Mouse (Mus musculus) G1E-ER4 (cell line): Measurements from ENCODE around the gene Tnr. TPM values are rescaled to one million over a fixed set of nuclear protein-coding genes. Genes with fewer than 3 reads are reported as not detected.

Experiments used
- GATA1 ChIP-seq: IDR thresholded peaks from one replicate; pipeline ENCODE4 v1.8.0; 2012; ENCODE audit warnings: low read length, inconsistent platforms
- polyA plus RNA-seq: library from polyadenylated mRNA; stranded (reverse); fragments of >175 nt; gene quantifications from 2 replicates; pipeline ENCODE4 v1.2.3, GENCODE M21; 2012

Gene Tnr
- polyA plus RNA-seq, 1 experiment: not detected

- TF ChIP-seq GATA1: no peak
Measured at GRCm38 (mm10) chr1:159545470-159546145, 22.0 kb downstream of the Tnr start.

GRCm38 (mm10) chr1:159551036-159551435 lies 27.5 kb downstream of the Tnr start:
- TF ChIP-seq GATA1: no peak

- TF ChIP-seq GATA1: no peak
Measured at GRCm38 (mm10) chr1:159551591-159552442, 28.2 kb downstream of the Tnr start.

GRCm38 (mm10) chr1:159561616-159562015 lies 38.0 kb downstream of the Tnr start:
- TF ChIP-seq GATA1: no peak

- TF ChIP-seq GATA1: no peak
Measured at GRCm38 (mm10) chr1:159565129-159565528, 41.6 kb downstream of the Tnr start.

- TF ChIP-seq GATA1: no peak
Measured at GRCm38 (mm10) chr1:159566046-159566445, 42.5 kb downstream of the Tnr start.

GRCm38 (mm10) chr1:159567171-159567570 lies 43.6 kb downstream of the Tnr start:
- no peak for TF ChIP-seq GATA1

- no peak for TF ChIP-seq GATA1
Measured at GRCm38 (mm10) chr1:159570270-159570669, 46.7 kb downstream of the Tnr start.

- no peak for TF ChIP-seq GATA1
Measured at GRCm38 (mm10) chr1:159570831-159571230, 47.3 kb downstream of the Tnr start.

- TF ChIP-seq GATA1: no peak
Measured at GRCm38 (mm10) chr1:159571951-159572350, 48.4 kb downstream of the Tnr start.

GRCm38 (mm10) chr1:159573116-159573515 lies 49.5 kb downstream of the Tnr start:
- TF ChIP-seq GATA1: no peak

- no peak for TF ChIP-seq GATA1
Measured at GRCm38 (mm10) chr1:159574661-159575060, 51.1 kb downstream of the Tnr start.

GRCm38 (mm10) chr1:159576246-159576645 lies 52.7 kb downstream of the Tnr start:
- no peak for TF ChIP-seq GATA1

- no peak for TF ChIP-seq GATA1
Measured at GRCm38 (mm10) chr1:159578391-159578790, 54.8 kb downstream of the Tnr start.

- TF ChIP-seq GATA1: no peak
Measured at GRCm38 (mm10) chr1:159580335-159580921, 56.9 kb downstream of the Tnr start.

- no peak for TF ChIP-seq GATA1
Measured at GRCm38 (mm10) chr1:159583877-159584276, 60.3 kb downstream of the Tnr start.
